Mouse (Mus musculus): ENCODE measurements around the gene Tmem189. TPM values are rescaled to one million over a fixed set of nuclear protein-coding genes. Genes with fewer than 3 reads are reported as not detected.

The Tmem189 gene
- polyA plus RNA-seq, 1 experiment: 88.8 TPM

- H3K27ac ChIP-seq (ENCODE audit: insufficient read depth, low read length): no peak overlapping the region
- no peak overlapping the region for H3K4me3 ChIP-seq (ENCODE audit: insufficient read depth, low read length)
- H3K4me1 ChIP-seq (ENCODE audit: control insufficient read depth, insufficient read depth, low read length): peaks cover 6% of the 10 kb centered on the region
- TF ChIP-seq CTCF (IDR thresholded peaks at IDR 0.05; ENCODE audit: extremely low read depth, insufficient read depth, low read length): no peak
- no peak for TF ChIP-seq POLR2A (IDR thresholded peaks at IDR 0.05; ENCODE audit: extremely low read depth, insufficient read depth, low read length)
Measured at GRCm38 (mm10) chr2:167687651-167688101, 1.9 kb downstream of the Tmem189 start.

GRCm38 (mm10) chr2:167687250-167687586, 2.4 kb downstream of the Tmem189 start:
- no peak overlapping the region for H3K27ac ChIP-seq (ENCODE audit: insufficient read depth, low read length)
- peaks cover 6% of the 10 kb centered on the region for H3K4me1 ChIP-seq (ENCODE audit: control insufficient read depth, insufficient read depth, low read length)
- TF ChIP-seq CTCF (IDR thresholded peaks at IDR 0.05; ENCODE audit: extremely low read depth, insufficient read depth, low read length) (no peak), POLR2A (IDR thresholded peaks at IDR 0.05; ENCODE audit: extremely low read depth, insufficient read depth, low read length) (no peak)
- H3K4me3 ChIP-seq (ENCODE audit: insufficient read depth, low read length): no peak overlapping the region

GRCm38 (mm10) chr2:167686382-167687249, 3.0 kb downstream of the Tmem189 start:
- no peak overlapping the region for H3K27ac ChIP-seq (ENCODE audit: insufficient read depth, low read length)
- no peak overlapping the region for H3K4me3 ChIP-seq (ENCODE audit: insufficient read depth, low read length)
- TF ChIP-seq CTCF (IDR thresholded peaks at IDR 0.05; ENCODE audit: extremely low read depth, insufficient read depth, low read length) (no peak), POLR2A (IDR thresholded peaks at IDR 0.05; ENCODE audit: extremely low read depth, insufficient read depth, low read length) (no peak)
- 0 out of 2 replicates have a peak, but pooled peaks cover 1% of the 10 kb centered on the region for H3K4me1 ChIP-seq (ENCODE audit: control insufficient read depth, insufficient read depth, low read length)

GRCm38 (mm10) chr2:167685865-167686264, 3.8 kb downstream of the Tmem189 start:
- H3K4me1 ChIP-seq (ENCODE audit: control insufficient read depth, insufficient read depth, low read length): no peaks in the 10 kb centered on the region
- H3K4me3 ChIP-seq (ENCODE audit: insufficient read depth, low read length): no peak overlapping the region
- TF ChIP-seq POLR2A (IDR thresholded peaks at IDR 0.05; ENCODE audit: extremely low read depth, insufficient read depth, low read length) (no peak), CTCF (IDR thresholded peaks at IDR 0.05; ENCODE audit: extremely low read depth, insufficient read depth, low read length) (no peak)
- H3K27ac ChIP-seq (ENCODE audit: insufficient read depth, low read length): no peak overlapping the region

- TF ChIP-seq CTCF (IDR thresholded peaks at IDR 0.05; ENCODE audit: extremely low read depth, insufficient read depth, low read length): peak; percentile 100
- TF ChIP-seq POLR2A (IDR thresholded peaks at IDR 0.05; ENCODE audit: extremely low read depth, insufficient read depth, low read length): no peak
- Histone ChIP-seq H3K4me3 (ENCODE audit: insufficient read depth, low read length) (no peak overlapping the region), H3K27ac (ENCODE audit: insufficient read depth, low read length) (no peak overlapping the region)
Measured at GRCm38 (mm10) chr2:167685137-167685536, 4.5 kb downstream of the Tmem189 start.

GRCm38 (mm10) chr2:167683721-167684120, 5.9 kb downstream of the Tmem189 start:
- Histone ChIP-seq H3K27ac (ENCODE audit: insufficient read depth, low read length) (no peak overlapping the region), H3K4me3 (ENCODE audit: insufficient read depth, low read length) (no peak overlapping the region)
- TF ChIP-seq POLR2A (IDR thresholded peaks at IDR 0.05; ENCODE audit: extremely low read depth, insufficient read depth, low read length): no peak
- TF ChIP-seq CTCF (IDR thresholded peaks at IDR 0.05; ENCODE audit: extremely low read depth, insufficient read depth, low read length): no peak

More at GRCm38 (mm10) chr2:167685137-167685536, 4.5 kb downstream of the Tmem189 start:
- H3K4me1 ChIP-seq (ENCODE audit: control insufficient read depth, insufficient read depth, low read length): no peaks in the 10 kb centered on the region

GRCm38 (mm10) chr2:167680657-167681056, 9.0 kb downstream of the Tmem189 start:
- H3K4me1 ChIP-seq (ENCODE audit: control insufficient read depth, insufficient read depth, low read length): no peaks in the 10 kb centered on the region
- no peak for TF ChIP-seq POLR2A (IDR thresholded peaks at IDR 0.05; ENCODE audit: extremely low read depth, insufficient read depth, low read length)
- peak; percentile 47 for TF ChIP-seq CTCF (IDR thresholded peaks at IDR 0.05; ENCODE audit: extremely low read depth, insufficient read depth, low read length)
- no peak overlapping the region for H3K4me3 ChIP-seq (ENCODE audit: insufficient read depth, low read length)
- H3K27ac ChIP-seq (ENCODE audit: insufficient read depth, low read length): no peak overlapping the region

More at GRCm38 (mm10) chr2:167683721-167684120, 5.9 kb downstream of the Tmem189 start:
- no peaks in the 10 kb centered on the region for H3K4me1 ChIP-seq (ENCODE audit: control insufficient read depth, insufficient read depth, low read length)

GRCm38 (mm10) chr2:167679902-167680430, 9.7 kb downstream of the Tmem189 start:
- TF ChIP-seq POLR2A (IDR thresholded peaks at IDR 0.05; ENCODE audit: extremely low read depth, insufficient read depth, low read length) (no peak), CTCF (IDR thresholded peaks at IDR 0.05; ENCODE audit: extremely low read depth, insufficient read depth, low read length) (peak; percentile 76)
- Histone ChIP-seq H3K4me1 (ENCODE audit: control insufficient read depth, insufficient read depth, low read length) (no peaks in the 10 kb centered on the region), H3K4me3 (ENCODE audit: insufficient read depth, low read length) (no peak overlapping the region), H3K27ac (ENCODE audit: insufficient read depth, low read length) (no peak overlapping the region)

GRCm38 (mm10) chr2:167678600-167678999, 11.0 kb downstream of the Tmem189 start:
- no peaks in the 10 kb centered on the region for H3K4me1 ChIP-seq (ENCODE audit: control insufficient read depth, insufficient read depth, low read length)

More at GRCm38 (mm10) chr2:167678600-167678999, 11.0 kb downstream of the Tmem189 start:
- TF ChIP-seq POLR2A (IDR thresholded peaks at IDR 0.05; ENCODE audit: extremely low read depth, insufficient read depth, low read length) (no peak), CTCF (IDR thresholded peaks at IDR 0.05; ENCODE audit: extremely low read depth, insufficient read depth, low read length) (peak; percentile 30)
- Histone ChIP-seq H3K4me3 (ENCODE audit: insufficient read depth, low read length) (no peak overlapping the region), H3K27ac (ENCODE audit: insufficient read depth, low read length) (no peak overlapping the region)
